Mouse (Mus musculus) lung, postnatal 0 days (tissue): ENCODE measurements around the gene 6030445D17Rik. TPM values are rescaled to one million over a fixed set of nuclear protein-coding genes. Genes with fewer than 3 reads are reported as not detected.

Source experiments
- ATAC-seq: fragments of 200-750 bp; cut with Nextera tagmentation; 2 replicates; pipeline ENCODE4 v1.8.0; 2017; ENCODE audit warnings: moderate library complexity
- DNase-seq: peaks from one replicate; pipeline ENCODE4 v3.0.0-alpha.2; 2016; ENCODE audit warnings: low spot score
- H3K27ac ChIP-seq: fragments of 300-500 bp; sonication (generic); 2 replicates; pipeline ENCODE4 v1.5.1; 2014; ENCODE audit warnings: antibody characterized with exemption, mild to moderate bottlenecking, low read length, mixed read lengths
- H3K27me3 ChIP-seq: fragments of 300-500 bp; sonication (generic); replicated peaks from 2 replicates; pipeline ENCODE4 v1.6.1; 2014; ENCODE audit warnings: low read length, mixed read lengths; ENCODE audit not compliant: insufficient read depth
- H3K36me3 ChIP-seq: fragments of 300-500 bp; sonication (generic); 2 replicates; pipeline ENCODE4 v1.6.1; 2014; ENCODE audit warnings: low read length, mixed read lengths; ENCODE audit not compliant: insufficient read depth
- H3K4me1 ChIP-seq: fragments of 300-500 bp; sonication (generic); 2 replicates; pipeline ENCODE4 v1.6.1; 2014; ENCODE audit warnings: antibody characterized with exemption, low read depth, low read length, mixed read lengths; ENCODE audit not compliant: insufficient read depth
- H3K4me2 ChIP-seq: fragments of 300-500 bp; sonication (generic); replicated peaks from 2 replicates; pipeline ENCODE4 v1.6.1; 2014; ENCODE audit warnings: low read depth, mild to moderate bottlenecking, low read length, moderate library complexity, mixed read lengths
- H3K4me3 ChIP-seq: fragments of 300-500 bp; sonication (generic); 2 replicates; pipeline ENCODE4 v1.5.1; 2014; ENCODE audit warnings: low read depth, low read length
- H3K9ac ChIP-seq: fragments of 300-500 bp; sonication (generic); replicated peaks from 2 replicates; pipeline ENCODE4 v1.6.1; 2014; ENCODE audit warnings: low read depth, mild to moderate bottlenecking
- H3K9me3 ChIP-seq: fragments of 300-500 bp; sonication (generic); 2 replicates; pipeline ENCODE4 v1.6.1; 2016; ENCODE audit warnings: low read length, mixed read lengths
- CTCF ChIP-seq: IDR thresholded peaks from 2 replicates; pipeline ENCODE4 v1.5.1; 2016; ENCODE audit warnings: antibody characterized with exemption, mild to moderate bottlenecking
- EP300 ChIP-seq: IDR thresholded peaks from 2 replicates; pipeline ENCODE4 v1.6.1; 2016; ENCODE audit warnings: antibody characterized with exemption, mild to moderate bottlenecking, control low read depth
- WGBS: fragments of 180-500 bp; shearing (Covaris S2); extraction: QIAGEN DNeasy Blood & Tissue Kit; methylation state at CpG from one replicate; pipeline ENCODE4 v1.1.7; 2014; 5-methylcytosine and 5-hydroxymethylcytosine counted together
- polyA plus RNA-seq: library from polyadenylated mRNA; unstranded; fragments of >200 nt; fragmentation: Nextera tagmentation; extraction: Ambion mirVana; gene quantifications from 2 replicates; pipeline ENCODE4 v1.2.1, GENCODE M21; 2015

Gene 6030445D17Rik
- polyA plus RNA-seq, 1 experiment from 2014 or later: 0.78 TPM

DNA sequence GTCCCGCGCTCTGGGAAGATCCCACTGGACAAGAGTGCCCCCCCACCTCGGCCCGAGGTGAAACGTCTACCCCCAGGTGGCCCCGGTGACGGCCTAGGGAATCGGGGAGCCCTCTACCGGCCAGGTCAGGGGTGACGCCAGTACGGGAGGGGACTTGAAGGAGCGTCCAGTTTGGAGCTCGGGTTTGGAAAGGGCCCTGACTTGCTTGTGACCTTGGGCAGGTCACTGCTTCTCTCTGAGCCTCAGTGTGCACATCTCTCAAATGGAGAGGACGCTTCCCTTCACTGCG, 37.1 kb upstream of the 6030445D17Rik start:
- 2% methylated on average over 15 of the region's 15 CpGs for WGBS
- peak; percentile 53 for TF ChIP-seq CTCF
- TF ChIP-seq EP300: no peak
- H3K4me1 ChIP-seq: 0 out of 2 replicates have a peak, but pooled peaks cover 5% of the 10 kb centered on the region
- H3K4me2 ChIP-seq: peak overlapping the region; percentile 75
- H3K36me3 ChIP-seq: no peaks in the 10 kb centered on the region
- ATAC-seq: peak; percentile 41
- peak overlapping the region; percentile 39 for H3K4me3 ChIP-seq
- no peak overlapping the region for H3K27ac ChIP-seq
- DNase-seq: peak; percentile 20
- H3K9me3 ChIP-seq: no peaks in the 10 kb centered on the region
- H3K27me3 ChIP-seq: peaks cover 20% of the 10 kb centered on the region
- H3K9ac ChIP-seq: no peak overlapping the region

DNA sequence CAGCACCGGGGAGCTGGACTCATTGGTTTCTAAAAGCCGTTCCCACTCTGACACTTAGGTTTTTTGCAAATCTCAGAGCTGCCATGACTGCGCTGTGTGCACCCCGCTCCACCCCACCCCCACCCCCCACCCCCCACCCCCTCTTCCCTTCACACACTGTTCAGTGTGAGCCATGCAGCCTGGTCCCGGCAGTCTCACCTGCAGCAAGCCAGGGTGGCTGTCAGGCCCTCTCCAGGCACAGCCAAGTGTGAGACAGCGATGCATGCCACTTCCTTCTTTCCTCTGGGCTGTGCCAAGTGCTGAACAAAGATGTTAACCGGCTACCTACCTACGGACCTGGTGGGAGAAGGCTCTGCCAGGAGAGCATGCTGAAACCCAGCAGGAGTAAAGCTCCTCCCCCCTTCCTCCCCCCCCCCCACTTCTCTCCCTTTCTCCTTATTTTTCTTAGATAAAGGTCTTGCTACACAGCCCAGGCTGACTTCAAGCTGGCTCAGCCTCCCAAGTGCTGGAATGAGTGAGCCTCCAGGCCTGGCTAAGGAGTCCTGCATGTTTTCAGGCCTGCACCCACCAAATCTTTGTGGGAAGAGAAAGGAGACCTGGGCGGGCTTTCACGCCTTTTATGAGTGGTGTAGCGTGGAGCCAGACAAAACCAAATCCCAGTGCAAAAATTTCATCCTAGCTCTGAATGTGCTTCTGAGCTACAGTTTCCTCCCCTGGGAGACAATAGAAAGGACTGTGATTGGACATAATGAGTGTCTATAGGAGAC, 31.3 kb upstream of the 6030445D17Rik start:
- no peak for TF ChIP-seq CTCF
- no peak for TF ChIP-seq EP300
- Histone ChIP-seq H3K36me3 (no peaks in the 10 kb centered on the region), H3K4me2 (no peak overlapping the region), H3K4me1 (no peaks in the 10 kb centered on the region), H3K27me3 (no peaks in the 10 kb centered on the region; the same call in 1 of the 2 replicates), H3K4me3 (no peak overlapping the region), H3K9me3 (no peaks in the 10 kb centered on the region), H3K27ac (no peak overlapping the region), H3K9ac (no peak overlapping the region)
- DNase-seq (peak; percentile 14), ATAC-seq (no peak)
- WGBS: 32% methylated on average over 11 of the region's 11 CpGs

DNA sequence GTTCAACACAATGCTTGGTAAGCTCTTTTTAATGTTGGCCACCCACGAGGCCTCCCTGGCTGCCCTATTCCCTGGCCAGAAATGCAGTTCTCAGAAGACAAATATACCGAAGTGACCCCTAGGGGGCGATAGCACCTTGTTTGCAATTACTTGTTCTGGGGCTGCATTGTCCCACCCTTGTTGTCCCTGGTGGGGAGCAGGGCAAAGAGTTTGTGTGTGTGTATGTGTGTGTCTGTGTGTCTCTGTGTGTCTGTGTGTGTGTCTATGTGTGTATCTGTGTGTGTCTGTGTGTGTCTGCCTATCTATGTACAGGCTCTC, 30.7 kb upstream of the 6030445D17Rik start:
- Histone ChIP-seq H3K4me1 (no peaks in the 10 kb centered on the region), H3K9me3 (no peaks in the 10 kb centered on the region), H3K27me3 (no peaks in the 10 kb centered on the region), H3K4me3 (no peak overlapping the region), H3K9ac (no peak overlapping the region), H3K36me3 (no peaks in the 10 kb centered on the region), H3K27ac (no peak overlapping the region), H3K4me2 (no peak overlapping the region)
- WGBS: 5% methylated on average over 3 of the region's 3 CpGs
- ATAC-seq: peak; percentile 36; the same call in 1 of the 2 replicates
- peak; percentile 78 for DNase-seq
- TF ChIP-seq EP300: no peak
- TF ChIP-seq CTCF: peak; percentile 78

DNA sequence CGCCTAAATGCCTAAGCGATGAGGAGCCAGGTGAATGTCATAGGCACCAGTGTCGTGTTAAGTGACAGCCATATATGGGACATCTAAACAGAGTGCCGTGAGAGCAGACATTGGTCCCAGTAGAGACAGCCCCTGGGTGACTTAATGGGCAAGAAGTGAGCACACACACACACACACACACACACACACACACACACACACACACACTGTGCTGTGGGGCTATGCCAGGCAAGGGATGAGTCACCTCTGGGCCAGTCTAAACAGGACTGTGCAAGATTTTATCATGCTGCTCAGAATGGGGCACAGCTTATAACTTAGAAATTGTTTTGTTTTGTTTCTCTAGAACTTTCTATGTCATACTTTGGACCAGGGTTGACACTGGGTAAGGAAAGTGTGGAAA, 28.0 kb upstream of the 6030445D17Rik start:
- H3K9ac ChIP-seq: no peak overlapping the region
- TF ChIP-seq EP300 (0 out of 2 replicates have a peak, but pooled peaks have one; percentile 22), CTCF (no peak)
- no peaks in the 10 kb centered on the region for H3K4me1 ChIP-seq
- H3K36me3 ChIP-seq: no peaks in the 10 kb centered on the region
- no peak overlapping the region for H3K27ac ChIP-seq
- no peaks in the 10 kb centered on the region for H3K27me3 ChIP-seq
- WGBS: 79% methylated on average over 4 of the region's 4 CpGs
- H3K9me3 ChIP-seq: no peaks in the 10 kb centered on the region
- DNase-seq (no peak), ATAC-seq (peak; percentile 79)
- H3K4me2 ChIP-seq: no peak overlapping the region
- H3K4me3 ChIP-seq: no peak overlapping the region

DNA sequence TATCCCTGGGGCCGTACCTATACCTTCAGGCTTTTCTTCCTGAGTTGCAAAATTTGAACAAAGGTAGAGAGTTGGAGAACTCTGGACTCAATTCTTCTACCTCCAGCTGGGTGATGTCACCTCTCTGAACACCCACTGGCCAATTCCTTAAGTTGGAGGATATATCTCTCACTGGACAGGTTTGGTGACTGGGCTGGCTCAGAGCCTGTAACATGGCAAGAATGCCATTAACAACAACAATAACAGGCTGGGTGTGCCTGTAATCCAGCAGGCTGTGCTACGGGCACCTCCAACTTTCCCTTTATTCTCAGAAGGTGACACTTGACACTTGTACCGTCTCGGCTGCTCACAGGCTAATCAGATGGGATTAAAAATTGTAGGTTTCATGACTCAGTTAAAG, 22.9 kb upstream of the 6030445D17Rik start:
- Histone ChIP-seq H3K4me2 (no peak overlapping the region), H3K4me1 (no peaks in the 10 kb centered on the region), H3K9ac (no peak overlapping the region), H3K9me3 (no peaks in the 10 kb centered on the region), H3K36me3 (no peaks in the 10 kb centered on the region), H3K27me3 (no peaks in the 10 kb centered on the region), H3K27ac (no peak overlapping the region), H3K4me3 (no peak overlapping the region)
- peak; percentile 17 for DNase-seq
- TF ChIP-seq CTCF (no peak), EP300 (no peak)
- ATAC-seq: no peak
- 53% methylated on average over 4 of the region's 4 CpGs for WGBS

DNA sequence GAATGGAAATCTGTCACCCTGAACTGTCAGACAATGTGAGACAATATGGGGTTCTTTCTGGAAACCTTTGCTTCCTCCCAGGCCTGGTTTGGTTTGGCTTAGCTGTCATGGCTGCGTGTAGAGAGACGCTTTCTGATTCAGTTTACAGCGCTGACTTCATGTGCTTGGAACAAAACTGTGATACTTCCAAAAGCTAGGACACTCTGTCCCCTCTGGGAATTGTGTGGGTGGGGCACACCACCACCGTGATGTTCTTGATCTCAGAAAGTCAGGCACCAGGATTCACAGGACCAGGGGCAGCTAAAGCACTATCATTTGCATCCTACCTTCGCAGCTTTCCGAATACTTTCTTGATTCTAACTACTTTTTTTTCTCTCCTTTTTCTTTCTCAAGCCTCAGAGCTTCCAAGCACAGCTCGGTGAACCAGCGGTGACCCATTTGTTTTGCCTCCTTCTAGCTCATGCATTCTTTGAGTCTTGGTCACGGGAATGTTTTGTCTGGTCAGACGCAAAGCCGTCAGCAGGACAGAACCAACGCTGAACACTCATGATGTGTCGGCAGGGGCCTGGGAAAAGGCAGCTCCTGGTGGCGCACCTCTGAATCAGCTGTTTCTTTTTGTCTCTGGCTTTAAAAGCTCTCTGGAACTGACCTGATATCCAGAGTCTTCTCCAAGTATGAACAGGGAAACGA, 20.6 kb upstream of the 6030445D17Rik start:
- no peak for TF ChIP-seq EP300
- no peak for TF ChIP-seq CTCF
- WGBS: 62% methylated on average over 15 of the region's 15 CpGs

More for the DNA sequence above, 20.6 kb upstream of the 6030445D17Rik start:
- H3K9ac ChIP-seq: no peak overlapping the region
- H3K9me3 ChIP-seq: no peaks in the 10 kb centered on the region
- H3K27me3 ChIP-seq: no peaks in the 10 kb centered on the region
- DNase-seq (no peak), ATAC-seq (peak; percentile 66)
- no peak overlapping the region for H3K4me2 ChIP-seq
- H3K4me1 ChIP-seq: no peaks in the 10 kb centered on the region
- H3K36me3 ChIP-seq: no peaks in the 10 kb centered on the region
- H3K27ac ChIP-seq: no peak overlapping the region
- no peak overlapping the region for H3K4me3 ChIP-seq
